Mouse (Mus musculus) granulocyte monocyte progenitor cell, adult 5-6 weeks (primary cell): ENCODE results near the gene Slc5a11. TPM values are rescaled to one million over a fixed set of nuclear protein-coding genes. Genes with fewer than 3 reads are reported as not detected.

Source experiments
- ATAC-seq: replicated peaks from 2 replicates; pipeline ENCODE4 v1.8.0; 2016; ENCODE audit warnings: mild to moderate bottlenecking, moderate TSS enrichment, inconsistent platforms; ENCODE audit not compliant: poor library complexity, severe bottlenecking
- total RNA-seq, 2 experiments: library from RNA; stranded (forward) in 1 of 2; stranded (reverse) in 1 of 2; fragments of 200-712, 200-1000 nt in 1 of 2; fragments of >200 nt in 1 of 2; fragmentation: Nextera tagmentation in 1 of 2; gene quantifications; 2 replicates each; pipeline ENCODE4 v1.2.3; 2014 to 2017

Gene Slc5a11
- total RNA-seq, 2 experiments from 2014 or later = 1.0 to 3.4 TPM

DNA sequence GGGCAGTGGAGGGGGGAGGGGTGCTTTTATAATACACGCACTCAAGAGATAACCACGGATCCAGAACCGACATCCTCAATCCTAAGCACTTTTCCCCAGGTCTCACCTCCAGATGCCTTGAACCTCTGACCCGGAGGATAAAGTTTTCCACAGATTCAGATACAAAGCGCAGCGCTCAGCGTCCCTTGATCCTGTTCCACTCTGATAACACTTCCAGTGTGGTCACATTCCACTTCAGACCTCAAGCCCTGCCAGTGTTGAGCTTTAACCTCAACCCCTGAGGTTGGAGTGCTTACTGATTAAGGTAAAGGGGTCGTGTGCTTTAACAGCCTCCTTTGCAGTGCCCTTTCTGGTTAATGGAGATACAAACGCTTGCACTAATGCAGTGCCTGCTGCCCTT is 4.7 kb upstream of the Slc5a11 start:
- no peak for ATAC-seq

GRCm38 (mm10) chr7:123211461-123211860 is 3.1 kb upstream of the Slc5a11 start:
- ATAC-seq = no peak

DNA sequence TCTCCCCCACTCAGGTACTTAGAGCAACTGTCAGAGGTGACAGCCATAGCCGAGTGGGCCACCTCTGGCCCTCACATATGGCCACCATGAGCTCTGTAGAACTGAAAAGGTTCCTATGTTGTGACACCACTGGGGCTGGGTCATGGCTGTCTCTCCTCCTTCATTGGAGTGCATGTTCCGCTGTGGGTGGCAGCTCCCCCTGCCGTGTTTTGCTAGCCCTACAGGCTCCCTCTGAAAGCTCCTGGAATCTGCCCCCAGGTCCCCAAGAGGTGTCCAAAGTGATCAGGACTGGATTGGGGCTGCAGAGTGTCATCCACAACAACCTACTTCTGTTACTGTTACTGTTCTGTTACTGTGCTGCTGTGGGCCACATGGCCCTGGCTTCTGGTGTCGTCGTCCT is 2.3 kb upstream of the Slc5a11 start:
- no peak for ATAC-seq

- no peak for ATAC-seq
Observed at GRCm38 (mm10) chr7:123215138-123215537, 558 bp downstream of the Slc5a11 start.

DNA sequence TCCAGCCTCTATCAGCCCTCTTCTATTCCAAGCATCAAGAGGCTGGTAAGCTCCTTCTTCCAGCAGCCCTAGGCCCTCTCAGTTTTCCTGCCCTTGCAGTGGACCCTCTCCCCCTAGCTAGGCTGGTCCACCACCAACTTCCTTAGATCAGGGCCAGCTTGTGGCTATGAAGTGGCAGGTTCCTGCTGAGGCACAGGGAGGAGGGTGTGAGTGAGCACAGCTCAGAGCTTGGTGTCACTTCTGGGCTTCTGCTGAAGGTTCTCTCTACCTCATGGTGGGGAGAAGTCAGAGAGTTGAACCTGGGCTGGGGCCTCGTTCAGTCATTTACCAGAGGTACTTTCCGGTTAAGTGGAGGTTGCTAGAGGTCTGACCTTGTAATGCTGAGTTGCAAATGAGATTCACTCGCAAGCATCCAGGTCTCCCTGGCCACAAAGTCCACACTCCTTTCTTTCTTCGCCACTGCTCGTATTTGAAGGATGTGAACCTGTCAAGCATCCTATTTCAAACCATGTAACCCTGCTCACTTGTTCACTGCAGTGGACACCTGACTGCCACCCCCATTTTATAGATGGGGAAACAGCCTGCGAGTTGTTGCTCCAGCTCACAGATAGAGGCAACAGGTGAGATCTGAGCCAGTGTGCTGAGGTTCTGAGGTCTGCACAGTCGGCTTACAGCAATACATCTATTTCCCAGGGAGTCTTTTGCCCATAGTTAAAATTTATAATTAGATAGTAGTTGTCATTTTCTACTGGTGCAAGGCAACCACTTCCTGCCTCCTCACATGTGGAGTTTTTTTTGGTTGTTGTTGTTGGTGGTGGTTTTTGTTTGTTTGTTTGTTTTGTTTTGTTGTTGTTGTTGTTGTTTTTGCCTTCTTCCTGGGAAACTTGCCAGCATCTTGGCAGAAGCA is 3.1 kb downstream of the Slc5a11 start:
- ATAC-seq = no peak

DNA sequence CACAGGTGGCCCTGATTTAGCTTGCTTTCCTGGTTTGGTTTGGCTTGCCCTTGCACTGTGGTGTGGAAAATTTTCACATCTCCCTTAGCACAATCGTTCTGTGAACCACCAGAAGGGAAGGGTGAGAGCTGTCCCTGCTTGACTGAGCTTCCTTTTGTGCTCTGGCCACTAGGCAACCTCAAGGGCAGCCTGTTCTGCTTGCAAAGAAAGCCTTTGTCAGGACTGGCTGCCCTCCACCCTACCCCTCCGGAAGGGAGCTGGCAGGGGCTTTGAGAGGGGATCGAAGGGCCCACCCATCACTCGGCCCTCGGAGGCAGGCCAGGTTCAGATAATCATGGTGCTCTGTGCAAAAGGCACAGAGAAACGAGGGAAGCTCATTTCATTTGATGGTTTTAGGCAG is 4.0 kb downstream of the Slc5a11 start:
- ATAC-seq = no peak

DNA sequence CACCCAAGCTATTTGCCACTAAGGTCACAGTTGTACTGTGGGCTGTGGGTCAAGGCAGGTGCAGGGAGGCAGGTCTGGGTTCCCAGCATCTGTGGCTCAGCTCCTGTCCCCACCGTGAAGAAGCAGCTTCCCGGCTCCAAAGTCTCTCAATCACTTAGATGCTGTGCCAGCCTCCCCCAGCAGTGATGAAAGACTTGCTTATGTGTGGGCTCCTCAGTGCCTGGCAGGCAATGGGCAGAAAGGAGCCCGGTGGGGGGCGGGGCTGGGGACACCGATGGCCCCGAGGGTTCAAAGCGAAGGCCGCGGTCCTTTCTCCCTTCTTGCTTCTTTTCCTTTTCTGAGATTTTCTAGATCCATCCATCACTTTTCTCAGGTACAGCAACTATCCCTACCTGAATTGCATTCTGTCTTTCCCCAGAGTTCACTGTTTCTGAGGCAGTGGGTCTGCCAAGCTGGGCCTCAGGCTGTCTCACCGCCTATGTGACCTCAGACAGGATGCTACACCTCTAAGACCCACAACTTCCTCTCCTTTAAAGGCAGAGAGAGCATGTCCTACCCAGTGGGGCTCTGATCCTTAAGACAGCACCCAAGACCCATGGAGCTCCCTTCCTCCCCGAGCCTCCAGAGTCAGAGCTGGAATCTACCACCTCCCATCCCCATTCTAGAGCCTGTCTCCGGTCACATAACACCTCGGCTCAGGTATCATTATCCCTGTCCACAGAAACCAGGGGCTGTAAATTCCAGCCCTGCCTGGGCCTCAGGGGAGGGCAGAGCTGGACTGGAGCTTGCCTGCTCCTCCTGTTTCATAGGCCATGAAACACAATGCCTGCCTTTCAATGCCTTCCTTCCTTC is 5.4 kb downstream of the Slc5a11 start:
- ATAC-seq = no peak

DNA sequence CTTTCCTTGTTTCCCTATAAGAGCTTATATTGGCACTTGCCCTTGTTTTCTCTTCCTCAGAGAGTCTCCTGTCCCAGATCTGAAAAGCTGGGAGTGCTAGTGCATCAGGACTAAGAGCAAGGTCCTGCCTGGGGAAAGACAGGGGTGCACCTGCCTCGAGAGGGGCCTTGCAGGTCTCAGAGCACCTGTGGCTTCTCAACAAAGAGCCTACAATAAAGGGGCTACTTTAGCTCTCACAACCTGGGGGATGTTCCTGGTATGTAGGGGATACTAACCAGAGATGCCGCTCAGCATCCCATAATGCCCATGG is 6.0 kb downstream of the Slc5a11 start:
- ATAC-seq = no peak

- ATAC-seq = no peak
Observed at GRCm38 (mm10) chr7:123224076-123224475, 9.5 kb downstream of the Slc5a11 start.

GRCm38 (mm10) chr7:123225159-123225558 is 10.6 kb downstream of the Slc5a11 start:
- no peak for ATAC-seq

GRCm38 (mm10) chr7:123235449-123235848 is 20.9 kb downstream of the Slc5a11 start:
- peak; percentile 90 for ATAC-seq

GRCm38 (mm10) chr7:123238621-123239020 is 24.0 kb downstream of the Slc5a11 start:
- ATAC-seq = no peak

- peak; percentile 85 for ATAC-seq
Observed at GRCm38 (mm10) chr7:123240064-123240463, 25.5 kb downstream of the Slc5a11 start.

GRCm38 (mm10) chr7:123242241-123242640 is 27.7 kb downstream of the Slc5a11 start:
- peak; percentile 46 for ATAC-seq

DNA sequence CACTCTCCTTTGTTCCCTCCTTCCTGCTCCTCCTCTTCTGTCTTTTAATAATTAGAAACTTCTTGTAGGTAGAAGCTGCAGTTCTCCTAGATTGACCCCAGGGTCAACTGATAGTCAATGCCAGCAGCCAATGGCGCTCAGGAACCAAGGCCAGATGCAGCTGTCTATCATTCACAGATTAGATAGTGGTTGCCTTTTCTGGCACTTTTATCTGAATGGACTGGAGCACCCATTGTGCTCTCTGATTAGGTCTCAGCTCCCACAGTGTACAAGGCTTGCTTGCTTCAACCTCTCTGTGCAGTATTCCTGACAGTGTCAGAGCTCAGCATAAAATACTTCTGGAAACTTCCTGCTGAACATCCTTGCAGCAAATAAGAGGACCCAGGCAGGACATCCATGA is 30.3 kb downstream of the Slc5a11 start:
- ATAC-seq = no peak

DNA sequence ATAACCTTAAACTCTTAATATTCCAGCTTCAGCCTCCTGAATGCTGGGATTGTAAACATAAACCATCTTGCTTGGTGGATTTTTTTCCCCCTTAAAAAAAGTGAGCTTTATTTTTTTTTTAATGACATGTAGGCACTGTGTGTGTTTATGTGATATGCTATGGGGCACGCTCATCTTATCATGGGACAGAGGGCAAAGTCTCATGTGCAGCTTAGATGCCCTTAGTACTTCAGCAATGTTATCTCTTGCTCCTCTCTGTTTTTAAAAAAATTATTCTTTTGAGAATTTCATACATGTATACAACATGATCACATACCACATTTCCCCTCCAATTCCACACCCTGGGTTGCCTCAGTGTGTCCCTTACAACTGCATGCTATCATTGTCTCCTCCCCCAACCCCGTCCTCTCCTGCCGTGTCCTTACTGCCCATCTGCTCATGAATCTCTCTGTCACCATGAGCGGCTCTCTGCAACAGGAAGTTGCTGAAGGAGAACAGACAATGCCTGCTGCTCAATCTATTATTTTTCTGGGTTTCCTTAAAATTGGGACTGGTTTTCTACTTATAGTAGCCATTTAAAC is 32.0 kb downstream of the Slc5a11 start:
- no peak for ATAC-seq

- no peak for ATAC-seq
Observed at GRCm38 (mm10) chr7:123248166-123248565, 33.6 kb downstream of the Slc5a11 start.

DNA sequence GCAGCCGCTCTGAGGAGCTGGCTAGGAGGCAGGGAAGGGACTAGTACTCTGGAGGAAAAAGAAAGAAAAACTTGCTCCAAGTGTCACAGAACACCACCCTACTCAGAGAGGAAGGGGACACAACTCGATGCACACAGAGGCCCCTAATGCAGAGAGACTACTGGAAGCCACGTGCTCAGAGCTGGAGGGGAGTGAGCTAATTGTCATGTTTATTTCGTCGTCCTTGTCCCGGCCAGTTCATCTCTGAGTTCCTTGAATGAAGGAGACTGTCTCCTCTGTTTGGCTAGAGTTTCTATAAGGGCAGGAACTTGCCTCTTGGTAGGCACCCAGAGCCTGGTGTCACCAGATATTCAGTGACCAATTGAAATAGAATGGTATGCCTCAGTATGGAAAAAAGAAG is 36.8 kb downstream of the Slc5a11 start:
- no peak for ATAC-seq

DNA sequence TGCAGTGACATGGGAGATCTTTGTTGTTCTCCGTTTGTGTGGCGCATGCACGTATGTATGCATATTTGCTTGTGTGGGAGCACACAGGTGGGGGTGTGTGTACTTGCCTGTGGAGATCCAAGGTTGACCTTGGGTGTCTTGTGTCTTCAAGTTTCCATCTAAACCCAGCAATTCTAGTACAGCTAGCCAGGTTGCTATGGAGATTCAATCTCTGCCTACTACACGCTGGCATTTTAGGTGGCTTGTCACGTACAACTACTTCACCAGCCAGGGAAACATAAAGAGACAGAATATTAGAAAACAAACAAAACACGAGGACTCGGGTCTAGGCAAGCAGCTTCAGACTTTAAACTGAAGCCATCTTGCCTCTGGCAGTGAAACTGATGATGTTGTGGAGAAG is 38.8 kb downstream of the Slc5a11 start:
- ATAC-seq = no peak

GRCm38 (mm10) chr7:123254196-123254970 is 39.8 kb downstream of the Slc5a11 start:
- ATAC-seq = no peak
